Mouse (Mus musculus) kidney, adult 2 months (tissue): ENCODE measurements around the gene Zfp414. TPM values are rescaled to one million over a fixed set of nuclear protein-coding genes. Genes with fewer than 3 reads are reported as not detected.
"Not testable (repeated sequence)": the region's sequence is repeated elsewhere in the genome, so short reads cannot be mapped to it uniquely, and the experiment has no call there.

Experiments
- DNase-seq: peaks from one replicate; pipeline ENCODE4 v3.0.0; 2021
- H3K27ac ChIP-seq: fragments of 200-500 bp; 2 replicates; pipeline ENCODE4 v1.5.1; 2012; ENCODE audit warnings: low read depth, low read length, control low read depth, inconsistent platforms; ENCODE audit not compliant: insufficient read depth
- H3K27me3 ChIP-seq: fragments of 200-500 bp; replicated peaks from 2 replicates; pipeline ENCODE4 v1.6.1; 2012; ENCODE audit warnings: mild to moderate bottlenecking, moderate library complexity, low read length, inconsistent platforms; ENCODE audit not compliant: control insufficient read depth, insufficient read depth
- H3K36me3 ChIP-seq: fragments of 200-500 bp; 2 replicates; pipeline ENCODE4 v1.6.1; 2012; ENCODE audit warnings: mild to moderate bottlenecking, moderate library complexity, low read length, inconsistent platforms; ENCODE audit not compliant: control insufficient read depth, insufficient read depth
- H3K4me1 ChIP-seq: fragments of 200-500 bp; 2 replicates; pipeline ENCODE4 v1.6.1; 2011; ENCODE audit warnings: low read length; ENCODE audit not compliant: control insufficient read depth, insufficient read depth
- H3K4me3 ChIP-seq: fragments of 200-500 bp; 2 replicates; pipeline ENCODE4 v1.5.1; 2011; ENCODE audit warnings: mild to moderate bottlenecking, low read depth, low read length, control low read depth; ENCODE audit not compliant: insufficient read depth
- CTCF ChIP-seq: fragments of 200-500 bp; conservative IDR thresholded peaks from 2 replicates; pipeline ENCODE4 v1.5.1; 2011; ENCODE audit warnings: low read depth, mild to moderate bottlenecking, control low read depth, low read length, moderate library complexity, mixed read lengths; ENCODE audit not compliant: insufficient read depth, insufficient read length
- POLR2A ChIP-seq: fragments of 200-500 bp; IDR thresholded peaks from one replicate; pipeline ENCODE4 v1.6.1; 2011; ENCODE audit warnings: low read depth, low read length, control low read depth
- WGBS: fragments of 180-500 bp; shearing (Covaris S2); methylation state at CpG from one replicate; pipeline ENCODE4 v1.1.7; 2018; 5-methylcytosine and 5-hydroxymethylcytosine counted together
- polyA plus RNA-seq: library from polyadenylated mRNA; depleted of rRNA; stranded (reverse); fragments of >200 nt; gene quantifications from 2 replicates; pipeline ENCODE4 v1.2.3, GENCODE M21; 2012

Zfp414 gene
- polyA plus RNA-seq, 1 experiment: 43.2 TPM

GRCm38 (mm10) chr17:33601947-33602346 lies 26.9 kb upstream of the Zfp414 start:
- Histone ChIP-seq H3K36me3 (no peaks in the 10 kb centered on the region), H3K4me3 (no peak overlapping the region), H3K27ac (no peak overlapping the region), H3K4me1 (no peaks in the 10 kb centered on the region), H3K27me3 (no peaks in the 10 kb centered on the region)
- TF ChIP-seq POLR2A: no peak
- no peak for TF ChIP-seq CTCF
- 81% methylated on average over 12 of the region's 12 CpGs for WGBS
- no peak for DNase-seq

GRCm38 (mm10) chr17:33607273-33607672 lies 21.6 kb upstream of the Zfp414 start:
- WGBS: 77% methylated on average over 2 of the region's 2 CpGs
- no peaks in the 10 kb centered on the region for H3K27me3 ChIP-seq
- no peaks in the 10 kb centered on the region for H3K36me3 ChIP-seq
- no peak overlapping the region for H3K4me3 ChIP-seq
- H3K4me1 ChIP-seq: no peaks in the 10 kb centered on the region
- no peak for DNase-seq
- H3K27ac ChIP-seq: no peak overlapping the region
- no peak for TF ChIP-seq POLR2A
- no peak for TF ChIP-seq CTCF

GRCm38 (mm10) chr17:33610548-33610947 lies 18.3 kb upstream of the Zfp414 start:
- TF ChIP-seq CTCF (no peak), POLR2A (no peak)
- Histone ChIP-seq H3K4me3 (no peak overlapping the region), H3K27me3 (no peaks in the 10 kb centered on the region), H3K27ac (no peak overlapping the region), H3K4me1 (no peaks in the 10 kb centered on the region), H3K36me3 (no peaks in the 10 kb centered on the region)
- 88% methylated on average over 7 of the region's 7 CpGs for WGBS
- DNase-seq: no peak

DNA sequence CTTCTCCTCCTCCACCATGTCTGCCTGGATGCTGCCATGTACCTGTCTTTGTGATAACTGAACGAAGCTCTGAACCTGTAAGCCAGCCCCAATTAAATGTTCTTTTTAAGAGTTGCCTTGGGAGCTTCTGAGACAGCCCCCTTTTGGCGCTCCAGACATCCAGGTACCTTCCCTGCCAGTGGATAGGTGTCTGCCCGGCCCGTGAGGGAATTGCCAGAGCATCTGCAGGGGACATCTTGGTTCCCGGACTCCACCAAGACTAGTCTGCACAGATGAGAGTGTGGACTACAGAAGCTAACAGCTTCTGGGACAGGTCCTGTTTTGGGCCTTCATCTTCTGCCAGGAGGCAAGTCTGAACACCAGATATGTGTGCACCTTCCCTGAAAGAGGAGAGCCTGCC lies 15.2 kb upstream of the Zfp414 start:
- H3K36me3 ChIP-seq, H3K27ac ChIP-seq, H3K4me1 ChIP-seq, DNase-seq, H3K4me3 ChIP-seq, H3K27me3 ChIP-seq: not testable (repeated sequence)
- WGBS: 90% methylated on average over 5 of the region's 5 CpGs

- Histone ChIP-seq H3K4me3 (no peak overlapping the region), H3K27ac (no peak overlapping the region), H3K36me3 (no peaks in the 10 kb centered on the region), H3K4me1 (peaks cover 13% of the 10 kb centered on the region), H3K27me3 (no peaks in the 10 kb centered on the region)
- no peak for DNase-seq
- 97% methylated on average over 3 of the region's 3 CpGs for WGBS
- TF ChIP-seq POLR2A (no peak), CTCF (no peak)
Observed at GRCm38 (mm10) chr17:33627281-33627680, 1.6 kb upstream of the Zfp414 start.

DNA sequence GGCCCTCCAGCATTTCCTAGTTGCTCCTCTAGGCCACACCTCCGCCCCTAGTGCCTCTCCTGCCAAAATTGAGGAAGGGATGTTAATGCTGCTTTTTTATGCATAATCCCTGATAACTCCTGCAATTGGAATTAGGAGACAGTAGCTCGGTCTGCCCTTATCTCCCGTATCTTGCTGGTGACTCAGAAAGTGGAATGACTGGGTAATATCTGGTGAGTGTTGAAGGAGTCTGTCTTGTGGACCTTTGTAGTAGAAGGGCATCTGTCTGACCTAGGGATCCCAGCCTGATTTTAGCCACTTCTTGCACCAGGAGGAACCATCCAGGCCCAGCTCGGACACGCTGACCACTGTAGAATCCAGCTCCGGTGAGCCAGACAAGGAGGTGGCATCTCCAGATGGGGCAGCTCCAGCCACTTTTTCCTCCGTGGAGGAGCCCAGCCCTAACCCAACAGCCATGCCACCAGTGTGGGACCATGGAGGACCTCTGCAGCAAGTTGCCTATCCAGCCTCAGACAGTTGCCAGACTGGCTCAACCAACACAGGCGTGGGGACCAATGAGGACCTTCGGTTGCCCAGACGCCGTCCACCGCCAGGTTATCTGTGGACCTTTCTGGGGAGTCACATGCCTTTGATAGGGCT lies 716 bp downstream of the Zfp414 start:
- peak overlapping the region; percentile 89 for H3K4me3 ChIP-seq
- peaks cover 13% of the 10 kb centered on the region for H3K4me1 ChIP-seq
- DNase-seq: no peak
- H3K36me3 ChIP-seq: no peaks in the 10 kb centered on the region
- no peaks in the 10 kb centered on the region for H3K27me3 ChIP-seq
- WGBS: 64% methylated on average over 12 of the region's 12 CpGs
- peak overlapping the region; percentile 10; the same call in 1 of the 2 replicates for H3K27ac ChIP-seq
- TF ChIP-seq POLR2A: no peak
- no peak for TF ChIP-seq CTCF

DNA sequence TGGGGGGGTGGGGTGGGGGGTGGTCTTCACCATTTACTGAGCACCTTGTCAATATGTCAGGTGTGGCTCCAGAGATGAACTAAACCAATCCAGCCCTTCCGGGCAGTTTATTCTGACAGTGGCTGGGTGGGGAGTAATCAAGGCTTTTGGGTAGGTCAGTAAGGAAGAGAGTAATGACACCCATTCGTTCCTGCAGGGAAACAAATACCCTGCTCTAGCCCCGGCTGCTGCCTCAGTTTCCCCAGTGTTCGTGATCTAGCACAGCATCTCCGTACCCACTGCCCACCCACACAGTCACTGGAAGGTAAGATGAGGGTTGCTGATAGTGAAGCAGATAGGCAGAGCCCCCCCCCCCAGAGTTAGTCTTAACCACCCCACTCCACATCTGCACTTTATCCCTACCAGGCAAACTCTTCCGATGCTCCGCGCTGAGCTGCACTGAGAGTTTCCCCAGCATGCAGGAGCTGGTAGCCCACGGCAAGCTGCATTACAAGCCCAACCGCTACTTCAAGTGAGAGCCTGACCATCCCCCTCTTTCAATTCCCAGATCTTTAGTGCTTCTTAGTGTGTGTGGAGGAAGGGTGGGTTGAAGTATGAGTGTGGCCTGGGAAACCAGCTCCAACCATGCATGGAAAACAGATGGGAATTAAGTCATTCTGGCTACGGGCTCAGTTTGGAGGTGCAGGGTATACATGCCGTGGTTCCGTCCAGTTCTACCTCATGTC lies 1.4 kb downstream of the Zfp414 start:
- Histone ChIP-seq H3K36me3 (no peaks in the 10 kb centered on the region), H3K4me3 (no peak overlapping the region), H3K4me1 (peaks cover 13% of the 10 kb centered on the region), H3K27ac (no peak overlapping the region), H3K27me3 (no peaks in the 10 kb centered on the region)
- 69% methylated on average over 13 of the region's 13 CpGs for WGBS
- DNase-seq: no peak
- TF ChIP-seq POLR2A (no peak), CTCF (no peak)
